23 mouse cellular contexts compared by ENCODE assay signal in the genomic region with DNA sequence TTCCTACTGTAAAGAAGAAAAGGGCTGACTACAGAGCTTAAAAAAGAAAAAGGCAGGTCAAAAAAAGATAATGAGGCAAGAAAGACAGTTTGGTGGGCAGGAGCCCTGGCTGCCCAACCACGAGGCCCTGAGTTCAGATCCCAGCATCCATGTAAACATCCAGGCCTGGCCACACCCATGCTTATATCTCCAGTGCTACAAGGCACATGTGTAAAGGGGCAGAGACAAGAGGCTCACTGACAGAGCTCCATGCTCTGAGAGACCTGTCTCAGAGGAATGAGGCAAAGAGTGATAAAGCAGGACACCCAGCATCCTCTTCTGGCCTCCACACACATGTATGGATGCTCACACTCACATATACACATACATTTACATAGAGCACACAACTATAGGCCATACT.
"Had no signal": no experiment of that assay in that cellular context is flagged by ENCODE, and none has a peak within 500 bp of the region (broad histone marks: within the 10 kb centered on the region; RNA-seq: fewer than 3 reads in every experiment).

No protein-coding gene starts in this region.

- H3K27ac ChIP-seq: gastrocnemius, adult 2 months; heart, embryonic 10.5 days; hindbrain, embryonic 10.5 days; hindbrain, embryonic 12.5 days; hindbrain, embryonic 14.5 days; intestine, embryonic 15.5 days; layer of hippocampus, adult 2 months; left cerebral cortex, adult 2 months; limb, embryonic 10.5 days; limb, embryonic 12.5 days had no signal

- ATAC-seq: forebrain, embryonic 16.5 days; hindbrain, embryonic 16.5 days; inflammation-experienced regulatory T-cells, adult 6 months had no signal

- H3K27me3 ChIP-seq: heart, embryonic 12.5 days; hindbrain, embryonic 12.5 days; intestine, embryonic 15.5 days; limb, embryonic 12.5 days had no signal

- H3K4me3 ChIP-seq: gastrocnemius, adult 2 months; heart, embryonic 10.5 days; heart, embryonic 12.5 days; hindbrain, embryonic 10.5 days; hindbrain, embryonic 12.5 days; intestine, embryonic 15.5 days; layer of hippocampus, adult 2 months; left cerebral cortex, adult 2 months; limb, embryonic 10.5 days; limb, embryonic 12.5 days had no signal

- H3K4me1 ChIP-seq: heart, embryonic 10.5 days; heart, embryonic 12.5 days; hindbrain, embryonic 10.5 days; hindbrain, embryonic 12.5 days; intestine, embryonic 15.5 days; limb, embryonic 10.5 days; limb, embryonic 12.5 days had no signal

- H3K9ac ChIP-seq: heart, embryonic 12.5 days; hindbrain, embryonic 12.5 days; hindbrain, embryonic 14.5 days; intestine, embryonic 15.5 days; limb, embryonic 12.5 days had no signal

- H3K36me3 ChIP-seq: heart, embryonic 10.5 days; heart, embryonic 12.5 days; hindbrain, embryonic 10.5 days; hindbrain, embryonic 12.5 days; intestine, embryonic 15.5 days; limb, embryonic 10.5 days; limb, embryonic 12.5 days had no signal

- H3K9me3 ChIP-seq: heart, embryonic 12.5 days; intestine, embryonic 15.5 days; limb, embryonic 10.5 days had no signal

- H3K4me2 ChIP-seq: heart, embryonic 12.5 days; hindbrain, embryonic 12.5 days; hindbrain, embryonic 14.5 days; intestine, embryonic 15.5 days; limb, embryonic 12.5 days had no signal

- DNase-seq: gastrocnemius, adult 2 months; gastrocnemius, postnatal 10 days; gastrocnemius, postnatal 25 days; heart, adult 18-20 months; heart, postnatal 10 days; heart, postnatal 4 days; kidney, adult 18-20 months; kidney, adult 8-10 months; kidney, postnatal 10 days; kidney, postnatal 4 days had no signal
